Mouse (Mus musculus) gastrocnemius, postnatal 25 days (tissue): ENCODE results near the gene Nlrp10. TPM values are rescaled to one million over a fixed set of nuclear protein-coding genes. Genes with fewer than 3 reads are reported as not detected.

Source experiments
- DNase-seq: peaks from one replicate; pipeline ENCODE4 v3.0.0; 2022
- long read RNA-seq, 2 experiments: library from polyadenylated mRNA; stranded (forward); transcript quantifications; one replicate each; pipeline ENCODE4 v2.0.0; 2021
- total RNA-seq, 2 experiments: library from RNA; stranded (reverse); gene quantifications; 1 replicate in 1 of 2; 2 replicates in 1 of 2; pipeline ENCODE4 v1.2.3; 2021

The Nlrp10 gene
- total RNA-seq: 1 to 10 TPM in 1 of 2 experiments, under 1 TPM in 1; 0.75 to 1.6 TPM
- long read RNA-seq, experiment 1, full-length matches to known transcripts: 1 of 2 reads
- long read RNA-seq, experiment 1, partial matches to known transcripts: 0 of 2 reads
- long read RNA-seq, experiment 1, other reads (novel, unspliced or antisense): 1 of 2 reads
- long read RNA-seq, experiment 2: 0 reads

- DNase-seq: no peak
Observed at GRCm38 (mm10) chr7:108929726-108930393, at the start of gene Nlrp10. Gene Nlrp10, minus strand, starts transcription at chr7:108930178.

DNA sequence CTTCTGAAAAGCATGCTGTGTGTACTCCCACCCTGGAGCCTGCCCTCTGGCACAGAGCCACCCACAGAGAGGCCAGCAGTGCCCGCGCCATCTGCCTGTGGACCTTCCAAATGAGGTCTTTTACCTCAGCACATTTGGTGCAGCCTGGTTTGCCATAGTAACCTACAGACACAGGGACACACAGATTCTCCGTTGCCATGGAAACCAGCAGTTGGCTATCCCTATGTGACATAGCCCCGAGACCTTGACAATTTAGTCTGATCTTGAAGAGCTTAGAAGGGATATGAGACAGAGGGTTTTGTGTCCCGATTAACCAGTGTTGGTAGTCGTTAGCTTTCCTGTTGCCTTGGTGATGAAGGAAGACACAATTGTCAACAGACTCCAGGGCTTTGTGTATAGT, 42.3 kb upstream of the Nlrp10 start:
- DNase-seq: no peak

- DNase-seq: no peak
Observed at GRCm38 (mm10) chr7:108968201-108968600, 38.2 kb upstream of the Nlrp10 start.

DNA sequence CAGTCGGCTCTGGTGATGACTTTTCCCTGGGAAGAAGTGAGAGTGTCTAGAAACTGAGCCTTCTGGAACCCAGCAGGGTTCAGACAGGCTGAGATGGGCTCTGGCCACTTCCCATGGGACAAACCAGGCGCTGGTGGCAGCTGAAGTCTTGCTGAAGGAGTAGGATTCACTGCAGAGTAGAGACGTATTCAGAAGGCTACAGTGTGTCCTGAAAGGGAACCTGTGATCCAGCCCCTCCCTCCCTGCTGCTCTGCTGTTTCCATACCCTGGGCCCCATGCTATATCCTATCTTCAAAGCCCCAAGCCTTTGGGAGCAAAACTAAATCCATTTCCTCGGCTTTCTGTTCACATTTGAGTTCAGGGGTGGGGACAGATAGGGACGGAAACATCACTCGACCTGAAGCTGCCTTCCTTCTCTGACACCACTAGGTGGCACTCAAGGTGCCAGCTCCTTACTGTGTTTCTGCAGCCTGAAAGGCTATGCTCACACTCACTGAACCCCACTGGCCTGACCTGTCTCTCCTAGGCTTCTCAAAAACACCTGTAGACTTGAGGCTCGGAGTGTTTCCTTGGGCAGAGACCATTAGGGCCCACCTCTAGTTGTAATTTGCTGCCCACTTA, 36.9 kb upstream of the Nlrp10 start:
- DNase-seq: peak; percentile 30

DNA sequence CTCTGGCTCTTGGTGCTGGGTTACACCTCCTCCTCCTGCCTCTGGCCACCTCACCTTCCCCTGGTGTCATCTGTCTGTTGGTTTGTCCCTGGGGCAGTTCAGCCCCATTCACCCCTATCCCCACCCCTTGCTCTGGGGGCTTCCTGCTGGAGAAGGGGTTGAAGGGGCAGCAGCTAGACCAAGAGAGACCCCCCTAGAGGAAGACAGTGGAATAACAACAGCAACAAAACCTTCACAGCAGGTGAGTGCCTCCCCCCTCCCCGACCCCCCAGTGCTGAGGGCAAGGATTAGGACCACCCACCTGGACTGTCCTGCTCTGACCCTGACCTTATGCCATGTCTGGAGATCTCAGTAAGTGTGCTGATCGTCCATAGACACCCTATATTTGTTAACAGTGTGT, 36.0 kb upstream of the Nlrp10 start:
- no peak for DNase-seq

DNA sequence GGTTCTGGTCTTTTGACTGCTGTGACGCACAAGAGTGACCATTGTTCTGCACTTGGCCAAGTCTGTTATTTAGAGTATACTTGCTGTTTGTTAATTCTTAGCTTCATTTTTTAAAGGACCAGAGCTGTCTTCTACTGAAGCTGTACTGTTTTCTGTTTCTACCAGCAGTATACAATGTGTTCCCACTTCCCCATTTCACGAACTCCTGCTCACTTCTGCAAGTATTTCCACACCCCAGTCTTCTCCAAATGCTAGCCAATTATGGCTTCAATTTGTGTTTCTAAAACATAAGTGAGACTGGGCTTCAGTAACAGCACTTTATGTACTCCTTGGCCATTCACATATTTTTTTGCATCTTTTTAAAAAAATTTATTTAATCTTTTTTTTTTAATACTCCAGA, 27.8 kb upstream of the Nlrp10 start:
- DNase-seq: no peak

DNA sequence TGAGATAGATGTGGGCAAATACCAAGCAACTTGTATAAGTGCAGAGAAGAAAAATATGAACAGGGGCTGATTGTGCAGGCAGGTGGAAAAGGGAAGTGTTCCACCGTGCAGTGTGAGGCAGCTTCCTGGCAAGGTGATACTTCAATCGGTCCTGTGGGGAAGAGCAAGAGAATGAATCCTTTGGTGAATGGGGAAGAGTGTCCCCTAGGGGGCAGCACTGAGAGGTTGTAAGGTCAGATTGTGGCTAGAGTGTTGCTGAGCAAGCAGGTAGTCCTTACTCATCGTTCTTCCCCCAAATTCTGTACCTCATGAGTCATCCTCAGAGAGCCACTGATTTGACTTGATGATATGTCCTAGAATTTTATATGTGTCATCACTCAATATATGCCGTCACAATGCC, 24.2 kb upstream of the Nlrp10 start:
- DNase-seq: no peak

GRCm38 (mm10) chr7:108952801-108953200, 22.8 kb upstream of the Nlrp10 start:
- DNase-seq: no peak

DNA sequence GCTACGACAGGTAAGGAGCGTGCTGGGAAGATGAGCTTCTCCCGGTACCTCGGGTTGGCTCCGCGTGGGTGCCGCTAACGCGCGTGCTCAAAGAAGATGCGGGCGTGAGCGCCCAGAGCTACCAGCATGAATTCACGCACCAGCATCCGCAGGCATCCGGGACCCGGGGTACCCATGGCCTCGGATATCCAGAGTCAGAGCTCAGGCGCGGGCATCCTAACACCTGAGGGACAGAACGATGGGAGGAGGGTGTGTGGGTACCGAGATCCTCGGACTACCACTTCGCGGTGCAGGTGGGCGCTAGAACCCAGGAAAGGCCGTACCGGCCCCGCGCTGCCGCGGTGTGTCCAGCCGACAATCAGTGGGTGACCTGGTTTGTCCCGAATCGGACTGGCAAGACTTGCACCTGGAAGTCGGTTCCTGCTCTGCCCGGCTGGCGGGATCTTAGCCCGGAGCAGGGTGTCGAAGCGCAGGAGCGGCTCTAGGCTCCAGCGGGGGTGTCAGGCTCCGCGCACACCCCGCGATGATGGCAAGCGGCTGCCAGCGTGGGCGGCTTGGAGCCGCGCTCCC, 20.9 kb upstream of the Nlrp10 start:
- DNase-seq: no peak

GRCm38 (mm10) chr7:108950312-108950761, 20.4 kb upstream of the Nlrp10 start, which contains the start of gene Tub:
Gene Tub, plus strand, starts transcription at chr7:108950338.
- peak; percentile 10 for DNase-seq

- no peak for DNase-seq
Observed at GRCm38 (mm10) chr7:108949301-108949700, 19.3 kb upstream of the Nlrp10 start.

- DNase-seq: no peak
Observed at GRCm38 (mm10) chr7:108948611-108949010, 18.6 kb upstream of the Nlrp10 start.

DNA sequence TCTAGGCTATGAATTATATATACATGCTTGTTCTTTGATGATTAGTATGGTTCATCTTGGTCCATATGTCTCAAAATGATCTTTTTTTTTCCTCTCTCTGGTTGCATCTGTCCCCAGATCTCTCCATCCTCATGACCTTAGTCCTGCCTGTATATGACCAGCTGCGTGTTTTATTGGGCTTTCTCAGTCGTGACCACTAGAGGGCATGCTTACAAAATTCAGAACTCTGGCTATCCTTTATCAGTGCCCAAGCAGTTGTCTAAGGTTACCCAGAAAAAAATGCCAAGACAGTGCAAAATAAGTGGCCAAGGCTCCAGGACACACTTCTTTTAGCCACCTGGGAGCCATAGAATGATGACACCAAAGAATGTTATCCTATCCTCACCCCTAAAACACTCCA, 14.0 kb upstream of the Nlrp10 start:
- no peak for DNase-seq

DNA sequence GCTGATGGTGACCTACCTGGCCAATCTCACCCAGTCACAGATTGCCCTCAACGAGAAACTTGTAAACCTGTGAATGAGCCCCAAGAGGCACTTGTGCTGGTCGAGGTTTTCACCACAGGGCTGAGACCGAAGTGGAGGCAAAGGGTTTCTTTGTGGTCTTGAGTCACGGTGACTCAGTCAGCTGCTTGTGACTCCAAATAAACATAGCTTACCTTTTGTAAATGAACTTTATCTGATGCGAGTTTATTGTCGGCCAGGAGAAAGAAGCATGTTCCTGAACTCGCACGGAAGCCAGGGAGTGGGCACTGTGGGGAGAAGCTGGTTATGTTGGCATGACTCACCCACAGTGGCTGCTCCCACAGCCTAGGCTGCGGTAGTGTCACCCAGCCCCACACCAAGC, 11.5 kb upstream of the Nlrp10 start:
- no peak for DNase-seq

DNA sequence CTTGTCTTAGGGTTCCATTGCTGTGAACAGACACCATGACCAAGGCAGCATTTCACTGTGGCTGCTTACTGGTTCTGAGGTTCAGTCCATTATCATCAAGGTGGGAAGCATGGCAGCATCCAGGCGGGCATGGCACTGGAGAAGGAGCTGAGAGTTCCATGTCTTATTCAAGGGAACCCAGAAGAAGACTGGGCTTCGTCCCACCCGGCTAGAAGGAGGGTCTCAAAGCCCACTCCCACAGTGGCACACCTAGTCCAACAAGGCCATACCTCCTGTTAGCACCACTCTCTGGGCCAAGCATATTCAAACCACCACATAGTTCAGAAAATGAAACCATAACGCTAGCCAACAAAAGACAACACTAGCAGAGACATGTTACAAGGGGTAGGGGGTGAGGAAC, 6.6 kb upstream of the Nlrp10 start:
- DNase-seq: no peak

- no peak for DNase-seq
Observed at GRCm38 (mm10) chr7:108935411-108935810, 5.4 kb upstream of the Nlrp10 start.

- no peak for DNase-seq
Observed at GRCm38 (mm10) chr7:108934836-108935235, 4.9 kb upstream of the Nlrp10 start.

DNA sequence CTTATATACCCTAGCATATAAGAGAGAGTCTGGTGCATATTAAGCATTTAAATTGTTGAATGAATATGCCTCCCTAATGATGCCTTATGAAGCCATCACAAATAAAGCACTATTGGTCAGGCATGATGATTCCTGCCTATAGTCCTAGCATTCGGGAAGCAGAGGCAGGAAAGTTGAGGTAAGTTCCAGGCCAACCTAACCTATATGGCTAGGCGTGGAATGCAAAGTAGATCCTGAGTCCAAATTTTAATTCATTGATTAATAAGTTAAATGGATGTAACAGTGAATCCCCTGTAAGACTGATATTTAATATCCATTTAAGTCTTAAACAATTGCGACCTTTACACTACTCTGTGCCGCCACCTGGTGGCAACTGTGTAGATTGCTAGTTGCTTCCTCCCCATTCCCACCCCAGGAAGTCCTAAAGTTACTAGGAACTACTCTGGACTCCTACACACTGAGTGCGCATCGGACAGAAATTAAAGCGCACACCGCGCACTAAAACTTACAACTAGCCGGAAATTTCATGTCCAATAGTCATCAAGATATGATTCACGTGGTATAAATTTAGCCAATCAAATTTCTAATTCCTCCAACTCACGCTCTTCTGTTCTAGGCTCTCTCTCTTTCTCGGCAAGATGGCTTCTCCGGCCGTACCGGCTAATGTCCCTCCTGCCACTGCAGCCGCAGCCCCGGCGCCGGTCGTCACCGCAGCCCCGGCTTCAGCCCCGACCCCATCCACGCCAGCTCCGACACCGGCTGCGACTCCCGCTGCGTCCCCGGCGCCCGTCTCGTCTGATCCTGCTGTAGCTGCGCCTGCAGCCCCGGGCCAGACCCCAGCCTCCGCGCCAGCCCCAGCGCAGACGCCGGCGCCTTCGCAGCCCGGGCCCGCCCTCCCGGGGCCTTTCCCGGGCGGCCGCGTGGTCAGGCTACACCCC, 4.1 kb upstream of the Nlrp10 start, which contains the start of gene Eif3f:
Gene Eif3f (plus strand): TSS at position 624 of the 938 bp plus-strand sequence.
- peak; percentile 90 for DNase-seq

DNA sequence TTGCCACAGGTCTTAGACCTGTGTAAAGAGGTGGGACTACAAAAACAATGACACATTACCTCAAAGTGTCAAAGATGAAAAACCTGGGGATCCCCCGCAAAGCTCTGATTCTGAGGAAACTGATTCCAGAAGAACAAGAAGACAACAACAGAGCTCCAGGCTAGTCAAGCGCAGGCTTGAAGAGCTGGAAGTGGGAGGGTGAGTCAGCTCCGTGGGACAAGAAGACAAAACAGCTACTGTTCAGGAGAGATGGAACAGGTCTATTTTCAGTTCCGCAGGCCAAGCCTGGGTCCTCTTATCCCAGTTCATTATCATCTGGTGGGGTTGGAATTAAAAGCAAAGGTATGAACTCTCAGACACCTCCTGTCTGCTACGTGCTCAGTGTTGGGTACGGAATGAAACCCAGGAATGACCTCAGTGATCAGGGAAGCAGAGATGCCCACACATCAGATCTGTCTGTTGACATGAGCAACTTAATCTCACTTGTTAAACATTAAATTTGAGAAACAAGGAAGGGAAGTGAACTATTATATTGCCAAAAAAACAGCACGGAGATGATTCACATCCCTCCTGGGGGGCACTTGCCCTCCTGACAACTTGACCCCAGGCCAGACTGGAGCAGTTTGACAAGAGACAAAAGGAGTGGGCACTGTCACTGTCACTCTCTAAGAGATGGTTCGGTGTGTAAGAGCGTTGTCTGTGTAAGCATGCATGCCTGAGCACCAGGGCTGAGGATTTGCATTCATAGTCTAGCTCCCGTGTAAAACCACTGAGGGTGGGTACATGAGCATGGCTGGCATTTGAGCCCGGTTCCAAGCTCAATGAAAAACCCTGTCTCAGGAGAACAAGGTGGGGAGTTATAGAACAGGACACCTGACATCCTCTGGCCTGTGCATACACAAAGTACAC, 1.4 kb downstream of the Nlrp10 start:
- DNase-seq: no peak

- no peak for DNase-seq
Observed at GRCm38 (mm10) chr7:108927043-108927442, 2.9 kb downstream of the Nlrp10 start.

DNA sequence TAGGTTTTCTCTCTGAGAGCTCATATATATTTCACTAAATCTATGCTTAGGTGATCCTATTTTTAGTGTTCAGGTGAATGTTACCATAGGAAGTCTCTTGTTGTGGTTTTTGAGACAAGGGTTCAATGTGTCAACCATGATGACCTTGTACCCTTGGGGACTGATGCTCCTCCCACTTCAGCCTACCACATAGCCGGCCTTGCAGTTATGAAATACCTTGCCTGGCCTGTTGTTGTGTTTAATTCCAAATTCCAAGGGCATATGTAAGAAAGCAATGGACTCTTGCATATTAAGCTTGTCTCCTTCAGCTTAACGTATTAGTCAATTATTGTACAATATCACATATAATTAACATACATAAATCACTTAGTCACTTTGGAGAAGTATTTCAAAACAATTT, 26.0 kb downstream of the Nlrp10 start:
- no peak for DNase-seq
